Mouse (Mus musculus): ENCODE measurements around the gene Bcl2l15. TPM values are rescaled to one million over a fixed set of nuclear protein-coding genes. Genes with fewer than 3 reads are reported as not detected.

The Bcl2l15 gene
- polyA plus RNA-seq, 1 experiment from 2014 or later, result 0.17 TPM

- Histone ChIP-seq H3K27ac (no peak within 1 kb of the TSS), H3K27me3 (no peaks in the 10 kb centered on the region), H3K36me3 (no peaks in the 10 kb centered on the region), H3K4me2 (no peak within 1 kb of the TSS), H3K9me3 (no peaks in the 10 kb centered on the region), H3K9ac (no peak within 1 kb of the TSS), H3K4me3 (no peak within 1 kb of the TSS), H3K4me1 (replicated peaks) (no peaks in the 10 kb centered on the region)
- ATAC-seq (ENCODE audit: low FRiP score), result no peak
- WGBS, result 81% methylated on average over 12 of the region's 12 CpGs
Measured at GRCm38 (mm10) chr3:103858881-103859801, 26.7 kb downstream of the Bcl2l15 start, which contains the start of gene Ptpn22. Ptpn22 (plus strand) TSS chr3:103859795.

GRCm38 (mm10) chr3:103859851-103860391 lies 27.5 kb downstream of the Bcl2l15 start:
- 74% methylated on average over 6 of the region's 6 CpGs for WGBS
- H3K9me3 ChIP-seq, result no peaks in the 10 kb centered on the region
- no peaks in the 10 kb centered on the region for H3K4me1 ChIP-seq (replicated peaks)
- no peaks in the 10 kb centered on the region for H3K27me3 ChIP-seq
- no peaks in the 10 kb centered on the region for H3K36me3 ChIP-seq
- no peak for ATAC-seq (ENCODE audit: low FRiP score)
- no peak overlapping the region for H3K4me3 ChIP-seq
- no peak overlapping the region for H3K4me2 ChIP-seq
- H3K9ac ChIP-seq, result no peak overlapping the region
- no peak overlapping the region for H3K27ac ChIP-seq

- H3K9me3 ChIP-seq, result no peaks in the 10 kb centered on the region
- no peak for ATAC-seq (ENCODE audit: low FRiP score)
- WGBS, result 89% methylated on average over 4 of the region's 4 CpGs
Measured at GRCm38 (mm10) chr3:103862721-103863220, 30.4 kb downstream of the Bcl2l15 start.

GRCm38 (mm10) chr3:103864200-103864599 lies 31.8 kb downstream of the Bcl2l15 start:
- no peaks in the 10 kb centered on the region for H3K9me3 ChIP-seq
- 90% methylated on average over 6 of the region's 6 CpGs for WGBS
- no peak overlapping the region for H3K9ac ChIP-seq
- H3K4me2 ChIP-seq, result no peak overlapping the region
- H3K4me3 ChIP-seq, result no peak overlapping the region
- H3K27ac ChIP-seq, result no peak overlapping the region
- no peak for ATAC-seq (ENCODE audit: low FRiP score)
- no peaks in the 10 kb centered on the region for H3K36me3 ChIP-seq
- H3K27me3 ChIP-seq, result no peaks in the 10 kb centered on the region
- H3K4me1 ChIP-seq (replicated peaks), result no peaks in the 10 kb centered on the region

More at GRCm38 (mm10) chr3:103862721-103863220, 30.4 kb downstream of the Bcl2l15 start:
- Histone ChIP-seq H3K4me2 (no peak overlapping the region), H3K4me3 (no peak overlapping the region), H3K36me3 (no peaks in the 10 kb centered on the region), H3K4me1 (replicated peaks) (no peaks in the 10 kb centered on the region), H3K27me3 (no peaks in the 10 kb centered on the region), H3K9ac (no peak overlapping the region), H3K27ac (no peak overlapping the region)

- H3K27ac ChIP-seq, result no peak overlapping the region
- H3K4me1 ChIP-seq (replicated peaks), result no peaks in the 10 kb centered on the region
- no peaks in the 10 kb centered on the region for H3K36me3 ChIP-seq
- H3K9me3 ChIP-seq, result no peaks in the 10 kb centered on the region
- no peak overlapping the region for H3K4me2 ChIP-seq
- H3K27me3 ChIP-seq, result no peaks in the 10 kb centered on the region
- no peak for ATAC-seq (ENCODE audit: low FRiP score)
- 87% methylated on average over 5 of the region's 5 CpGs for WGBS
- H3K4me3 ChIP-seq, result no peak overlapping the region
- H3K9ac ChIP-seq, result no peak overlapping the region
Measured at GRCm38 (mm10) chr3:103867424-103867971, 35.1 kb downstream of the Bcl2l15 start.

- no peak for ATAC-seq (ENCODE audit: low FRiP score)
- no peak overlapping the region for H3K4me2 ChIP-seq
- WGBS, result 91% methylated on average over 4 of the region's 4 CpGs
- H3K4me1 ChIP-seq (replicated peaks), result no peaks in the 10 kb centered on the region
- no peaks in the 10 kb centered on the region for H3K27me3 ChIP-seq
- no peak overlapping the region for H3K4me3 ChIP-seq
- H3K27ac ChIP-seq, result no peak overlapping the region
- H3K36me3 ChIP-seq, result no peaks in the 10 kb centered on the region
- H3K9me3 ChIP-seq, result no peaks in the 10 kb centered on the region
- H3K9ac ChIP-seq, result no peak overlapping the region
Measured at GRCm38 (mm10) chr3:103868008-103868407, 35.6 kb downstream of the Bcl2l15 start.

- H3K9me3 ChIP-seq, result no peaks in the 10 kb centered on the region
- no peaks in the 10 kb centered on the region for H3K27me3 ChIP-seq
- ATAC-seq (ENCODE audit: low FRiP score), result no peak
- WGBS, result 62% methylated on average over 3 of the region's 3 CpGs
- no peak overlapping the region for H3K9ac ChIP-seq
- no peaks in the 10 kb centered on the region for H3K36me3 ChIP-seq
- no peak overlapping the region for H3K4me3 ChIP-seq
- no peak overlapping the region for H3K27ac ChIP-seq
- H3K4me1 ChIP-seq (replicated peaks), result no peaks in the 10 kb centered on the region
- no peak overlapping the region for H3K4me2 ChIP-seq
Measured at GRCm38 (mm10) chr3:103872663-103873098, 40.3 kb downstream of the Bcl2l15 start.

- Histone ChIP-seq H3K9me3 (no peaks in the 10 kb centered on the region), H3K27ac (no peak overlapping the region), H3K4me3 (no peak overlapping the region), H3K36me3 (no peaks in the 10 kb centered on the region), H3K4me2 (no peak overlapping the region), H3K4me1 (replicated peaks) (no peaks in the 10 kb centered on the region), H3K9ac (no peak overlapping the region), H3K27me3 (no peaks in the 10 kb centered on the region)
- ATAC-seq (ENCODE audit: low FRiP score), result no peak
- WGBS, result 74% methylated on average over 7 of the region's 7 CpGs
Measured at GRCm38 (mm10) chr3:103874329-103874728, 41.9 kb downstream of the Bcl2l15 start.

GRCm38 (mm10) chr3:103885946-103886345 lies 53.5 kb downstream of the Bcl2l15 start:
- no peak overlapping the region for H3K9ac ChIP-seq
- H3K27me3 ChIP-seq, result no peaks in the 10 kb centered on the region
- H3K4me3 ChIP-seq, result no peak overlapping the region
- no peak overlapping the region for H3K27ac ChIP-seq
- no peaks in the 10 kb centered on the region for H3K36me3 ChIP-seq
- no peaks in the 10 kb centered on the region for H3K9me3 ChIP-seq
- WGBS, result 83% methylated on average over 11 of the region's 11 CpGs
- H3K4me1 ChIP-seq (replicated peaks), result no peaks in the 10 kb centered on the region
- H3K4me2 ChIP-seq, result no peak overlapping the region
- no peak for ATAC-seq (ENCODE audit: low FRiP score)

GRCm38 (mm10) chr3:103887581-103887980 lies 55.2 kb downstream of the Bcl2l15 start:
- ATAC-seq (ENCODE audit: low FRiP score), result no peak
- 35% methylated on average over 3 of the region's 3 CpGs for WGBS
- Histone ChIP-seq H3K9ac (no peak overlapping the region), H3K4me1 (replicated peaks) (no peaks in the 10 kb centered on the region), H3K27ac (no peak overlapping the region), H3K27me3 (no peaks in the 10 kb centered on the region), H3K36me3 (no peaks in the 10 kb centered on the region), H3K4me3 (no peak overlapping the region), H3K9me3 (no peaks in the 10 kb centered on the region), H3K4me2 (no peak overlapping the region)

- no peaks in the 10 kb centered on the region for H3K4me1 ChIP-seq (replicated peaks)
- no peaks in the 10 kb centered on the region for H3K36me3 ChIP-seq
- H3K9me3 ChIP-seq, result no peaks in the 10 kb centered on the region
- H3K9ac ChIP-seq, result no peak overlapping the region
- WGBS, result 93% methylated on average over 3 of the region's 3 CpGs
- H3K27me3 ChIP-seq, result no peaks in the 10 kb centered on the region
- no peak for ATAC-seq (ENCODE audit: low FRiP score)
- no peak overlapping the region for H3K27ac ChIP-seq
- no peak overlapping the region for H3K4me3 ChIP-seq
- H3K4me2 ChIP-seq, result no peak overlapping the region
Measured at GRCm38 (mm10) chr3:103893374-103893773, 61.0 kb downstream of the Bcl2l15 start.

Data from hindbrain, embryonic 13.5 days (tissue).